Mouse (Mus musculus): ENCODE measurements around the gene Deaf1. TPM values are rescaled to one million over a fixed set of nuclear protein-coding genes. Genes with fewer than 3 reads are reported as not detected.

The Deaf1 gene
- polyA plus RNA-seq (2015; fragmentation: Nextera tagmentation; extraction: Ambion mirVana), result 211 and 237 TPM in 2 replicates

DNA sequence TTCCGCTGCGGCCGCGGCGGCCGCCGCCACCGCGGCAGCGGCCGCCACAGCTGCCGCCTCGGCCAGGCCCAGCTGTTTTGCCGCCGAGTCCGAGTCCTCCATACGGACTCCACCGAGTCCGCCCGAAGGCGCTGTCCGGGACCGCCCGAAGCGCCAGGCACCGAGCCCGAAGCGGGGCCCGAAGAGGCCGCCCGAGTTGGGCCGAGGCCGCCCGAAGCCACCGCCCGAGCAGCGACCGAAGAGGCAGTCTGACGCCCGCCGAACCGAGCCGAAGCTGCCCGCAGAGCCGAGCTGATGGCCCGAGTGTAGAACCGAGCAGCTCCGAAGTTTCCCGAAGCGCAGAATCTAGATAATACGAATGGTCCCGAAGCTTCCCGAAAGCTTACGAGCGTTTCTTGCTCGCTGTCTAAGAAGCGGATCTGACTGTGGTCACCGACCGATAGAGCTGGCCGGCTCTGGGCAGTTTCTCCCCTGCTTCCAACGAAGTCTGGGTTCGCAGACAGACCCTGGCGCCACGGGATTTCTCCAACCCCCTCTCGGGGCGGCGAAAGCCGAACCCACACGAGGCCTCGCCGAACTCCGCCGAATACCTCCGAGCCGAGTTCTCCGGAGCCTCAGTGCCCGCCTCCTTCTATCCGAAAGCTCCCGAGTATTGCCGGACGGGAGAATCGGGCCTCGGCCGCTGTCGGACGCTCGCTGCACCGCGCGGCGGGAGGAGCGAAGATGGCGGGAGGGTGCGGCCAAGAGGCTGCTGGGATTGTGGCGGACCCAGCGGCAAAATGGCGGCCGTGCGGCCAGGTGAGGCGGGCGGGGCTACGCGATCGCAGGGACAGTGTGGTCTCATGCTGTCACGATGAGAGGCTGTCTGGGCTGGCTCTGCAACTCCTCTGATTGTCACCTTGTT lies at the start of gene Deaf1, which contains the start of gene Tmem80:
Gene Deaf1, minus strand, starts transcription at position 222 of the 904 bp plus-strand sequence.
Gene Tmem80, plus strand, starts transcription at position 271 of the 904 bp plus-strand sequence.
- peak; percentile 97 for ATAC-seq
- Histone ChIP-seq H3K4me2 (ENCODE audit: low read length) (peak within 1 kb of the TSS; percentile 87), H3K4me1 (ENCODE audit: control insufficient read depth, insufficient read depth, low read length) (peaks cover 30% of the 10 kb centered on the region), H3K4me3 (ENCODE audit: low read depth, low read length) (peak within 1 kb of the TSS; percentile 48), H3K9ac (ENCODE audit: low read depth, low read length) (peak within 1 kb of the TSS; percentile 96), H3K27me3 (ENCODE audit: control insufficient read depth, insufficient read depth, low read depth, low read length) (no peaks in the 10 kb centered on the region), H3K27ac (ENCODE audit: low read length) (peak within 1 kb of the TSS; percentile 100), H3K9me3 (replicated peaks; ENCODE audit: control insufficient read depth, low read length, poor library complexity, severe bottlenecking) (no peaks in the 10 kb centered on the region), H3K36me3 (ENCODE audit: control insufficient read depth, insufficient read depth, low read length) (peaks cover 3% of the 10 kb centered on the region; the same call in 1 of the 2 replicates)
- under 1% methylated on average over 99 of the region's 105 CpGs for WGBS

DNA sequence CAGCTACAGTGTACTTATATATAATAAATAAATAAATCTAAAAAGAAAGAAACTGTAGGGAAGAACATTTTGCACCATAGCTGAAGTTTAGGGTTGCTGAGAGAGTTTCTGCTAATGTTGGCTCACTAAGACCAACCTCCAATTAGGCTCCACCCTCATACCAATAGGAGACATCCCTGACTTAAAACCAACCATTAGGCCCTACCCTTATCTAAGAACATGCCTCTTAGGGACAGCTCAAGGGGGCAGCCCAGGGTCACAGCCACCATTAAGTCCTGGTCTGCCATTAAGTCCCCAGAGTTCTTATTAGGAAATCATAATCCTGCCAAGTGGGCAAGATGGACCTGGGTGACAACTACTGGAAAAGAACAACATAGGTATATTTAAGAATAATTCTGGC lies 46.9 kb upstream of the Deaf1 start:
- Histone ChIP-seq H3K4me1 (ENCODE audit: control insufficient read depth, insufficient read depth, low read length) (no peaks in the 10 kb centered on the region), H3K27me3 (ENCODE audit: control insufficient read depth, insufficient read depth, low read depth, low read length) (no peaks in the 10 kb centered on the region), H3K4me3 (ENCODE audit: low read depth, low read length) (no peak overlapping the region), H3K36me3 (ENCODE audit: control insufficient read depth, insufficient read depth, low read length) (no peaks in the 10 kb centered on the region), H3K9me3 (replicated peaks; ENCODE audit: control insufficient read depth, low read length, poor library complexity, severe bottlenecking) (no peaks in the 10 kb centered on the region), H3K9ac (ENCODE audit: low read depth, low read length) (no peak overlapping the region), H3K4me2 (ENCODE audit: low read length) (no peak overlapping the region), H3K27ac (ENCODE audit: low read length) (no peak overlapping the region)
- no peak for ATAC-seq

DNA sequence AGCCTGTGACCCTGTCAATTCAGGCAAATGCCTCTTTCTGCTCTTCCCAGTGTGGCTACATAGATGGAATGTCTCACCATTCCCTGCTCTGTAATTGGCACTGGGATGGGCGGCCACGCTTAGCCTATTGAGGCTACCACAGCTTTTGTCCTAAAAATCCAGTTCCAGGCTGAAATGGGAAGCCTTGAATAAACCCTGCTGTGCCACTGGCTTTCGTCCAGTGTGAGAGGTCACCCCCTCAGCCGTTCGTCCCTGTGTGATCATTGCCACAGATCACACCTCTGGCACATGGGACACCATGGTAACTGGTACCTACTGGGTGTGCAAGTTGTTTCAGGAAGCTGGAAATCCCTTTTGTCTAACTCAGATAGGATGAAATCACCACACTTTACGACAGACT lies 46.1 kb upstream of the Deaf1 start:
- Histone ChIP-seq H3K27me3 (ENCODE audit: control insufficient read depth, insufficient read depth, low read depth, low read length) (no peaks in the 10 kb centered on the region), H3K9ac (ENCODE audit: low read depth, low read length) (no peak overlapping the region), H3K27ac (ENCODE audit: low read length) (no peak overlapping the region), H3K4me3 (ENCODE audit: low read depth, low read length) (no peak overlapping the region), H3K4me1 (ENCODE audit: control insufficient read depth, insufficient read depth, low read length) (no peaks in the 10 kb centered on the region), H3K9me3 (replicated peaks; ENCODE audit: control insufficient read depth, low read length, poor library complexity, severe bottlenecking) (no peaks in the 10 kb centered on the region), H3K36me3 (ENCODE audit: control insufficient read depth, insufficient read depth, low read length) (no peaks in the 10 kb centered on the region), H3K4me2 (ENCODE audit: low read length) (no peak overlapping the region)
- ATAC-seq, result no peak
- WGBS, result 24% methylated on average over 6 of the region's 6 CpGs

DNA sequence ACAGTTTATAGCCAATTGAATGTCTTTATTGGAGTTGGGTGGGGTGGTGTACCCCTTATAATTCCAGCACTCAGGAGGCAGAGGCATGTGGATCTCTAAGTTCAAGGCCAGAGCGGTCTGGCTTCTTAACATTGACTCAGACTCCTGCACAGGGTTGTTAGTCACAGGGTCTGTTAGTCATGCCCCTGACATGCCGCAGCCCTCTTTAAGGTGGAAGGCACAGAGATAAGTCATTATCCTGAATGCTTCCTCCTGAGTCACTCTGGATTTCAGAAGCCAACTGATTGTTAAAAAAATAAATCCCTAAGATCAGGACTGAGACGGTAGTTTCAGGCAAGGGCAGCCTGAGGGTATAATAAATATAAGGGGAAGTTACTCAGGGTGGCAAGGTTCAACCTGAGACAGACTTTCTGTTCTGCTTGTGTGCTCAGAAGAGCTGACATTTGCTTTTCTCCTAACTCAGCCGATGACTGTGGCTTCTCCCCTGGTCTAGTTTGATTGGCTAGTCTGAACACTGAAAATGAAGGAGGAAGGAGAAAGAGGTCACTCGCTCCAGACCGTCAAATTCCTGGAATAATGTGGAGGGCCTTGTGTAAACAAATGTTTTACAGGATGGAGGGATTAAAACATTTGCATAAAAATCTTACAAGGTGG lies 44.6 kb upstream of the Deaf1 start:
- Histone ChIP-seq H3K4me3 (ENCODE audit: low read depth, low read length) (no peak overlapping the region), H3K9ac (ENCODE audit: low read depth, low read length) (no peak overlapping the region), H3K4me1 (ENCODE audit: control insufficient read depth, insufficient read depth, low read length) (no peaks in the 10 kb centered on the region), H3K36me3 (ENCODE audit: control insufficient read depth, insufficient read depth, low read length) (no peaks in the 10 kb centered on the region), H3K4me2 (ENCODE audit: low read length) (no peak overlapping the region), H3K27ac (ENCODE audit: low read length) (no peak overlapping the region), H3K27me3 (ENCODE audit: control insufficient read depth, insufficient read depth, low read depth, low read length) (no peaks in the 10 kb centered on the region), H3K9me3 (replicated peaks; ENCODE audit: control insufficient read depth, low read length, poor library complexity, severe bottlenecking) (no peaks in the 10 kb centered on the region)
- 73% methylated on average over 6 of the region's 6 CpGs for WGBS
- ATAC-seq, result no peak

DNA sequence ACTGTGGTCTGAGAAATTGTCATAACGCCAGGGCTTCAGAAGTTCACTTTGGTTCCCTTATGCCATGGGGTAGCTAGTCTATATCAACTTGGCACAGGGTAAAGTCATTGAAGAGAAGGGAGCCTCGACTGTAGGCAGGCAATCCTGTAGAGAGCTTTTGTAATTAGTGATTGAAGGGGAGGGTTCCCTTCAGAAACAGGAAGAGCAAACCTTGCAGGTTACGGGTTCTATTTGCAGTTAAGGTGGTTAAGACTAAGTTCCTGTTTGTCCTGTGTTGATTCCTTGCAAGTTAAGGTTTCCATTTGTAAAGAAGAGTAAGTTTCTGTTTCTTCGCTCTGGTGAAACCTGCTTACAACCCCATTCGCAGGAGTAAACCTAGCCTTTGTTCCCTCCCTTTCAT lies 42.4 kb upstream of the Deaf1 start:
- H3K9ac ChIP-seq (ENCODE audit: low read depth, low read length), result no peak overlapping the region
- ATAC-seq, result no peak
- H3K4me1 ChIP-seq (ENCODE audit: control insufficient read depth, insufficient read depth, low read length), result no peaks in the 10 kb centered on the region
- H3K4me2 ChIP-seq (ENCODE audit: low read length), result no peak overlapping the region
- H3K27me3 ChIP-seq (ENCODE audit: control insufficient read depth, insufficient read depth, low read depth, low read length), result no peaks in the 10 kb centered on the region
- H3K36me3 ChIP-seq (ENCODE audit: control insufficient read depth, insufficient read depth, low read length), result no peaks in the 10 kb centered on the region
- H3K9me3 ChIP-seq (replicated peaks; ENCODE audit: control insufficient read depth, low read length, poor library complexity, severe bottlenecking), result no peaks in the 10 kb centered on the region
- WGBS, result 74% methylated on average over 5 of the region's 5 CpGs
- H3K27ac ChIP-seq (ENCODE audit: low read length), result no peak overlapping the region
- no peak overlapping the region for H3K4me3 ChIP-seq (ENCODE audit: low read depth, low read length)

DNA sequence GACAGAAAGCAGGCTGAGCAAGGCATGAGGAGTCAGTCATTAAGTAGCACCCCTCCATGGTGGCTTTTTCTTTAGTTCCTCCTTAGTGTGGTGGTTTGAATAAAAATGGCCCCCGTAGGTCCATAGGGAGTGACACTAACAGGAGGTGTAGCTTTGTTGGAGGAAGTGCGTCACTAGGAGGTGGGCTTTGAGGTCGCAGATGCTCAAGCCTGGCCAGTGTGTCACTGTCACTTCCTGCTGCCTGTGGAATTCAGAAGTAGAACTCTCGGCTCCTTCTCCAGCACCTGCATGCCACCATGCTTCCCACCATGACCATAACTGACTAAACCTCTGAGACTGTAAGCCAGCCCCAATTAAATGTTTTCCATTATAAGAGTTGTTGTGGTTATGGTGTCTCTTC lies 39.9 kb upstream of the Deaf1 start:
- H3K4me1 ChIP-seq (ENCODE audit: control insufficient read depth, insufficient read depth, low read length), result no peaks in the 10 kb centered on the region
- H3K27me3 ChIP-seq (ENCODE audit: control insufficient read depth, insufficient read depth, low read depth, low read length), result no peaks in the 10 kb centered on the region
- ATAC-seq, result no peak
- no peak overlapping the region for H3K4me3 ChIP-seq (ENCODE audit: low read depth, low read length)
- no peaks in the 10 kb centered on the region for H3K36me3 ChIP-seq (ENCODE audit: control insufficient read depth, insufficient read depth, low read length)
- H3K4me2 ChIP-seq (ENCODE audit: low read length), result no peak overlapping the region
- WGBS, result 86% methylated on average over 4 of the region's 4 CpGs
- no peaks in the 10 kb centered on the region for H3K9me3 ChIP-seq (replicated peaks; ENCODE audit: control insufficient read depth, low read length, poor library complexity, severe bottlenecking)
- H3K27ac ChIP-seq (ENCODE audit: low read length), result no peak overlapping the region
- no peak overlapping the region for H3K9ac ChIP-seq (ENCODE audit: low read depth, low read length)

DNA sequence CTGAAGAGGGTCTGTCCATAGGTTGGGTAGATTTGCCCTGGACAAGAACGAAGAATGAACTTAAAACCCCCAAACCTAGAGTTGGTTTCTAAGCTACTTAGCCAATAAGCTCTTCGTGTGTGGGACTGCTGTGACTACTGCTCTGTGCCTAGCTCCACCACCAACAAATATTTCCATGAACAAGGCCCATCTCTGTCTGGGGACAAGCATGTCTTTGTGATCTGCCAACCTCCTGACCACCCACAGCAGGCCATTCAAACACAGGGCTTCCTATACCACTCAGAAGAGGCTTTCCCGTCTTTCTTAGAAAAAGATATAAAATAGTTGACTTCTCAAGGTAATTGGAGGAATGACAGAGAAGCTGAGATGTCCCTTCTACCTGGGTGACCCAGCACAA lies 37.6 kb upstream of the Deaf1 start:
- WGBS, result 62% methylated on average over 3 of the region's 3 CpGs
- Histone ChIP-seq H3K36me3 (ENCODE audit: control insufficient read depth, insufficient read depth, low read length) (no peaks in the 10 kb centered on the region), H3K4me2 (ENCODE audit: low read length) (no peak overlapping the region), H3K9me3 (replicated peaks; ENCODE audit: control insufficient read depth, low read length, poor library complexity, severe bottlenecking) (no peaks in the 10 kb centered on the region), H3K27ac (ENCODE audit: low read length) (no peak overlapping the region), H3K27me3 (ENCODE audit: control insufficient read depth, insufficient read depth, low read depth, low read length) (peaks cover 6% of the 10 kb centered on the region; the same call in 1 of the 2 replicates), H3K4me1 (ENCODE audit: control insufficient read depth, insufficient read depth, low read length) (no peaks in the 10 kb centered on the region), H3K4me3 (ENCODE audit: low read depth, low read length) (no peak overlapping the region), H3K9ac (ENCODE audit: low read depth, low read length) (no peak overlapping the region)
- ATAC-seq, result no peak

DNA sequence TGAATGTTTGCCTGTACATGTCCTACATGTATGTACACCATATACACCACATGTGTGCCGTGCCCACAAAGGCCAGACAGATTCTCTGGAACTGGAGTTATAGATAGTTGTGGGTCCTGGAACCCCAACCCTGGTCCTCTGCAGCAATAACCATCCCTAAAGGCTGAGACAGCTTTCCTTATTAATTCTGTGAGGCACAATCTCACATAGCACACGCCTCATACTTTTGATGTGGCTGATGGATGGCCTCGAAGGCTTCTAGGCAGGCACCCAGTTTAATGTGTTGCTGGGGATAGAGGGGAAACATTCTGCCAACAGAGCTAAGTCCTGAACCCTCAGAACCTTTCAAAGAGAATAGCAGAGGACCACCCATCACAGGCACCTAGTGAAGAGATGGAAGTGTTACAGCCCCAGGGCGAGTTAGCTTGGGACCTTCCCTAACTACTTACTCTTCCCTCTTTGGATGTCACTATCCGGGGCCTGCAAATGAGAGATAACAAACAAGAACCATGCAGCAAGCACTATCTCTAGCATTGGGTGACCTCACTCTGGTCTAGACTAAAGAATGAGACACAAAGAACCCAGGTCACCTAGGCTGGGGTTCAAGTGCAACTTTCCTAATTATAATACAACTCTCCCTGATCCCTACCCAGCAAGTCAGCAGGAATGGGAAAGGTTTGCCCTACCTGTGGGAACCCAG lies 37.0 kb upstream of the Deaf1 start:
- Histone ChIP-seq H3K4me3 (ENCODE audit: low read depth, low read length) (no peak overlapping the region), H3K9ac (ENCODE audit: low read depth, low read length) (no peak overlapping the region), H3K9me3 (replicated peaks; ENCODE audit: control insufficient read depth, low read length, poor library complexity, severe bottlenecking) (no peaks in the 10 kb centered on the region), H3K27ac (ENCODE audit: low read length) (no peak overlapping the region), H3K27me3 (ENCODE audit: control insufficient read depth, insufficient read depth, low read depth, low read length) (peaks cover 6% of the 10 kb centered on the region; the same call in 1 of the 2 replicates), H3K36me3 (ENCODE audit: control insufficient read depth, insufficient read depth, low read length) (no peaks in the 10 kb centered on the region), H3K4me2 (ENCODE audit: low read length) (no peak overlapping the region), H3K4me1 (ENCODE audit: control insufficient read depth, insufficient read depth, low read length) (no peaks in the 10 kb centered on the region)
- ATAC-seq, result no peak
- WGBS, result 86% methylated on average over 5 of the region's 5 CpGs
